Mouse (Mus musculus) bone marrow macrophage, adult 2 months (primary cell): ENCODE measurements around the gene Oit3. TPM values are rescaled to one million over a fixed set of nuclear protein-coding genes. Genes with fewer than 3 reads are reported as not detected.

Experiments used
- H3K27ac ChIP-seq: 2 replicates; pipeline ENCODE4 v1.5.1; 2012; ENCODE audit warnings: low read depth, low read length; ENCODE audit not compliant: insufficient read depth
- H3K4me1 ChIP-seq: 2 replicates; pipeline ENCODE4 v1.6.1; 2012; ENCODE audit warnings: low read length; ENCODE audit not compliant: control insufficient read depth, insufficient read depth
- H3K4me3 ChIP-seq: 2 replicates; pipeline ENCODE4 v1.5.1; 2012; ENCODE audit warnings: mild to moderate bottlenecking, low read length, moderate library complexity; ENCODE audit not compliant: insufficient read depth
- CTCF ChIP-seq: IDR thresholded peaks from 2 replicates; pipeline ENCODE4 v1.5.1; 2012; ENCODE audit warnings: low read depth, mild to moderate bottlenecking, low read length, moderate library complexity
- POLR2A ChIP-seq: IDR thresholded peaks from 2 replicates; pipeline ENCODE4 v1.6.1; 2012; ENCODE audit warnings: mild to moderate bottlenecking, low read depth, low read length, borderline replicate concordance
- polyA plus RNA-seq: library from polyadenylated mRNA; stranded (reverse); fragments of >200 nt; gene quantifications from 2 replicates; pipeline ENCODE4 v1.2.4, GENCODE M21; 2012; ENCODE audit not compliant: missing spikeins, insufficient read depth, insufficient read length

Oit3 gene
- polyA plus RNA-seq, 1 experiment: 3.3 TPM

GRCm38 (mm10) chr10:59377906-59378305 lies 63.7 kb downstream of the Oit3 start:
- Histone ChIP-seq H3K4me3 (no peak overlapping the region), H3K27ac (no peak overlapping the region), H3K4me1 (no peaks in the 10 kb centered on the region)
- TF ChIP-seq POLR2A (no peak), CTCF (no peak)

Other genes starting within 250 kb of the Oit3 start
- 14.7 and 18.1 TPM in 2 replicates for gene Sept10, start 219.9 kb downstream of the Oit3 start, polyA plus RNA-seq
- 7.8 and 8.3 TPM in 2 replicates for gene Sowahc, start 219.8 kb downstream of the Oit3 start, polyA plus RNA-seq
- gene P4ha1, start 118.5 kb downstream of the Oit3 start, polyA plus RNA-seq: 58.7 and 59.2 TPM in 2 replicates
- 22.1 and 25.2 TPM in 2 replicates for gene Gm10273, start 46.1 kb downstream of the Oit3 start, polyA plus RNA-seq
- not detected in 2 replicates for gene Pla2g12b, start 38.1 kb downstream of the Oit3 start, polyA plus RNA-seq
- not detected in 2 replicates for gene Gm10322, start 174.3 kb upstream of the Oit3 start, polyA plus RNA-seq
- gene Mcu, start 174.9 kb upstream of the Oit3 start, polyA plus RNA-seq: 12.0 and 14.4 TPM in 2 replicates